Mouse (Mus musculus) olfactory bulb, adult 2 months (tissue): ENCODE results near the gene Tnfrsf4. TPM values are rescaled to one million over a fixed set of nuclear protein-coding genes. Genes with fewer than 3 reads are reported as not detected.

Experiments
- H3K27ac ChIP-seq: fragments of 200-500 bp; 2 replicates; pipeline ENCODE4 v1.5.1; 2012; ENCODE audit warnings: low read depth, low read length; ENCODE audit not compliant: insufficient read depth
- H3K4me1 ChIP-seq: fragments of 200-500 bp; 2 replicates; pipeline ENCODE4 v1.6.1; 2012; ENCODE audit warnings: low read length; ENCODE audit not compliant: control insufficient read depth, insufficient read depth
- H3K4me3 ChIP-seq: fragments of 200-500 bp; 2 replicates; pipeline ENCODE4 v1.5.1; 2012; ENCODE audit warnings: mild to moderate bottlenecking, low read depth, low read length, moderate library complexity; ENCODE audit not compliant: insufficient read depth
- CTCF ChIP-seq: fragments of 200-500 bp; IDR thresholded peaks from 2 replicates; pipeline ENCODE4 v1.5.1; 2012; ENCODE audit warnings: low read depth, mild to moderate bottlenecking, low read length, moderate library complexity; ENCODE audit not compliant: insufficient read depth
- POLR2A ChIP-seq: fragments of 200-500 bp; IDR thresholded peaks from 2 replicates; pipeline ENCODE4 v1.6.1; 2012; ENCODE audit warnings: mild to moderate bottlenecking, low read depth, low read length, moderate library complexity; ENCODE audit not compliant: insufficient read depth
- WGBS: fragments of 180-500 bp; shearing (Covaris S2); methylation state at CpG from one replicate; pipeline ENCODE4 v1.1.7; 2018; 5-methylcytosine and 5-hydroxymethylcytosine counted together
- polyA plus RNA-seq: library from polyadenylated mRNA; stranded (reverse); fragments of >200 nt; gene quantifications from 2 replicates; pipeline ENCODE4 v1.2.4, GENCODE M21; 2012; ENCODE audit warnings: low replicate concordance; ENCODE audit not compliant: missing spikeins, insufficient read depth, insufficient read length

Gene Tnfrsf4
- polyA plus RNA-seq, 1 experiment = not detected

DNA sequence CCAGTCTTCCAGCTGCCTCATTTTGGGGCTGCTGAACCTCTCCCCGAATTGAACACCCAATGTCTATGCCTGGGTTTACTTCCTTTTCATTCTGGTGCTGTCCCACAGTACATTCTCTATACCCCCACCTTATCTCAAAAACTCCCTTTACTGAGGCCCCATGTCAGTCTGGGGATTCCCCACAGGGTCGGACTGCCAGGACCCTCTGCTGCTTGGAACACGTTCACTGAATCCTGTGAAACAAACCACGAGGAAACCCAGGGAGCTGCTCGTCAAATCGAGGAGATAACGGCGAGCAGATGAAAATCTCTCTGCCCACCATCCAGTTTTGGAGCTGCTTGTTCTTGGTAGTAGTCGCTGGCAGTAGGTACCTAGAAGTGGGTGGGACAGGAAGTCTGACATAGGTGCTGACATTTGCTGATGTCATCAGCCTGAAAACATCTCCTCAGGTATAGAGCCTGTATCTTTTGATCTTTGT lies 8.3 kb downstream of the Tnfrsf4 start:
- TF ChIP-seq CTCF (no peak), POLR2A (no peak)
- H3K27ac ChIP-seq = no peak overlapping the region
- WGBS = 81% methylated on average over 9 of the region's 9 CpGs

GRCm38 (mm10) chr4:156023520-156023919 lies 9.9 kb downstream of the Tnfrsf4 start:
- TF ChIP-seq POLR2A = no peak
- no peak for TF ChIP-seq CTCF
- Histone ChIP-seq H3K4me3 (no peak overlapping the region), H3K27ac (no peak overlapping the region), H3K4me1 (peaks cover 3% of the 10 kb centered on the region)
- 83% methylated on average over 9 of the region's 9 CpGs for WGBS

More for the DNA sequence above, 8.3 kb downstream of the Tnfrsf4 start:
- H3K4me3 ChIP-seq = no peak overlapping the region
- H3K4me1 ChIP-seq = peaks cover 3% of the 10 kb centered on the region

GRCm38 (mm10) chr4:156024184-156024583 lies 10.5 kb downstream of the Tnfrsf4 start:
- Histone ChIP-seq H3K4me1 (peaks cover 3% of the 10 kb centered on the region), H3K4me3 (no peak overlapping the region), H3K27ac (no peak overlapping the region)
- WGBS = 66% methylated on average over 7 of the region's 7 CpGs
- TF ChIP-seq CTCF = no peak
- no peak for TF ChIP-seq POLR2A

- Histone ChIP-seq H3K4me3 (no peak within 1 kb of the TSS), H3K27ac (no peak within 1 kb of the TSS), H3K4me1 (peaks cover 14% of the 10 kb centered on the region)
- no peak for TF ChIP-seq POLR2A
- no peak for TF ChIP-seq CTCF
- WGBS = 23% methylated on average over 4 of the region's 4 CpGs
These were observed 12.4 kb downstream of the Tnfrsf4 start, which contains the start of gene Tnfrsf18 for GRCm38 (mm10) chr4:156026013-156026412. TSS of gene Tnfrsf18 (plus strand) at chr4:156026164.

GRCm38 (mm10) chr4:156028580-156028979 lies 14.9 kb downstream of the Tnfrsf4 start:
- peaks cover 23% of the 10 kb centered on the region for H3K4me1 ChIP-seq
- H3K4me3 ChIP-seq = no peak overlapping the region
- no peak overlapping the region for H3K27ac ChIP-seq
- TF ChIP-seq POLR2A (no peak), CTCF (no peak)
- 90% methylated on average over 7 of the region's 7 CpGs for WGBS

- no peak for TF ChIP-seq POLR2A
- no peak for TF ChIP-seq CTCF
- Histone ChIP-seq H3K4me1 (peaks cover 35% of the 10 kb centered on the region), H3K27ac (0 out of 2 replicates have a peak overlapping the region, but pooled peaks have one; percentile 3), H3K4me3 (peak overlapping the region; percentile 57)
- 36% methylated on average over 9 of the region's 9 CpGs for WGBS
These were observed 17.0 kb downstream of the Tnfrsf4 start for GRCm38 (mm10) chr4:156030651-156031118.

DNA sequence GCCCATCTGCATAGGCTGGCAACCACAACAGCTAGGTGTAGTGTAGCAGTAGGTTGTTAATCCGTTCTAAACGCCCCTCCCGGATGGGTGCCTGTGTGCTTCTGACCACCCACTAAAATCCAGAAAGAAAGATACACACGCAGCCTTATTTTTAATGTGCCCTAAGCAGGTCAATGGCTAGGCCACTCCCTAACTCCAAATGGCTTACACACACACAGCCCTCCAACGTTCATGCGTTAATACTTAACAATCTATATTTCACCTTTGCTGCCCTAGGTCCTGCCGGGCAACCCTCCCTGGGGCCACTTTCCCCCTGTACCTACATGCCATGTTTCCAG lies 17.6 kb downstream of the Tnfrsf4 start:
- no peak for TF ChIP-seq POLR2A
- no peak for TF ChIP-seq CTCF
- peak overlapping the region; percentile 57 for H3K4me3 ChIP-seq
- WGBS = 3% methylated on average over 7 of the region's 7 CpGs

GRCm38 (mm10) chr4:156031593-156032391 lies 18.1 kb downstream of the Tnfrsf4 start:
- WGBS = under 1% methylated on average over 24 of the region's 24 CpGs
- TF ChIP-seq POLR2A (peak; percentile 77), CTCF (no peak)
- H3K4me3 ChIP-seq = peak overlapping the region; percentile 57
- peaks cover 33% of the 10 kb centered on the region for H3K4me1 ChIP-seq
- H3K27ac ChIP-seq = peak overlapping the region; percentile 74

More for the DNA sequence above, 17.6 kb downstream of the Tnfrsf4 start:
- Histone ChIP-seq H3K27ac (peak overlapping the region; percentile 74; the same call in 1 of the 2 replicates), H3K4me1 (peaks cover 35% of the 10 kb centered on the region)

- Histone ChIP-seq H3K4me1 (peaks cover 33% of the 10 kb centered on the region), H3K4me3 (no peak overlapping the region), H3K27ac (no peak overlapping the region)
- 81% methylated on average over 4 of the region's 4 CpGs for WGBS
- TF ChIP-seq POLR2A = no peak
- TF ChIP-seq CTCF = no peak
These were observed 19.2 kb downstream of the Tnfrsf4 start for GRCm38 (mm10) chr4:156032856-156033255.
